Mouse (Mus musculus) midbrain, postnatal 0 days (tissue): ENCODE measurements around the gene Gm3839. TPM values are rescaled to one million over a fixed set of nuclear protein-coding genes. Genes with fewer than 3 reads are reported as not detected.
"Not testable (repeated sequence)": the region's sequence is repeated elsewhere in the genome, so short reads cannot be mapped to it uniquely, and the experiment has no call there.

Source experiments
- ATAC-seq: fragments of 200-750 bp; cut with Nextera tagmentation; 2 replicates; pipeline ENCODE4 v1.8.0; 2017; ENCODE audit warnings: moderate number of reproducible peaks, mild to moderate bottlenecking, moderate TSS enrichment, moderate library complexity; ENCODE audit not compliant: low FRiP score
- DNase-seq: peaks from one replicate; pipeline ENCODE4 v3.0.0-alpha.2; 2015; ENCODE audit warnings: low spot score
- H3K27ac ChIP-seq: fragments of 300-500 bp; sonication (generic); 2 replicates; pipeline ENCODE4 v1.5.1; 2014; ENCODE audit warnings: low read depth, mild to moderate bottlenecking, low read length, mixed read lengths
- H3K27me3 ChIP-seq: fragments of 300-500 bp; sonication (generic); 2 replicates; pipeline ENCODE4 v1.6.1; 2014; ENCODE audit warnings: low read length, control low read depth, mixed read lengths; ENCODE audit not compliant: insufficient read depth
- H3K36me3 ChIP-seq: fragments of 300-500 bp; sonication (generic); 2 replicates; pipeline ENCODE4 v1.6.1; 2014; ENCODE audit warnings: low read length, control low read depth, mixed read lengths; ENCODE audit not compliant: insufficient read depth
- H3K4me1 ChIP-seq: fragments of 300-500 bp; sonication (generic); 2 replicates; pipeline ENCODE4 v1.6.1; 2014; ENCODE audit warnings: mild to moderate bottlenecking, control low read depth, antibody characterized with exemption, low read length, mixed read lengths; ENCODE audit not compliant: insufficient read depth
- H3K4me2 ChIP-seq: fragments of 300-500 bp; sonication (generic); 2 replicates; pipeline ENCODE4 v1.6.1; 2014; ENCODE audit warnings: low read depth, mild to moderate bottlenecking, low read length, mixed read lengths; ENCODE audit not compliant: poor library complexity, severe bottlenecking
- H3K4me3 ChIP-seq: fragments of 300-500 bp; sonication (generic); 2 replicates; pipeline ENCODE4 v1.5.1; 2014; ENCODE audit warnings: low read depth, mild to moderate bottlenecking, low read length, moderate library complexity
- H3K9ac ChIP-seq: fragments of 300-500 bp; sonication (generic); replicated peaks from 2 replicates; pipeline ENCODE4 v1.6.1; 2014; ENCODE audit warnings: mild to moderate bottlenecking, low read length, moderate library complexity, mixed read lengths; ENCODE audit not compliant: poor library complexity, severe bottlenecking
- H3K9me3 ChIP-seq: fragments of 300-500 bp; sonication (generic); 2 replicates; pipeline ENCODE4 v1.6.1; 2016; ENCODE audit warnings: low read length, control low read depth
- CTCF ChIP-seq: IDR thresholded peaks from 2 replicates; pipeline ENCODE4 v1.5.1; 2016; ENCODE audit warnings: antibody characterized with exemption, mild to moderate bottlenecking
- WGBS: fragments of 180-500 bp; shearing (Covaris S2); extraction: QIAGEN DNeasy Blood & Tissue Kit; methylation state at CpG from one replicate; pipeline ENCODE4 v1.1.7; 2014; 5-methylcytosine and 5-hydroxymethylcytosine counted together
- microRNA-seq: library from miRNA; unstranded; fragments of <30 nt; microRNA quantifications from one replicate; pipeline ENCODE4, GENCODE M21; 2016; ENCODE audit warnings: borderline number of aligned reads
- polyA plus RNA-seq: library from polyadenylated mRNA; unstranded; fragments of >200 nt; fragmentation: Nextera tagmentation; extraction: Ambion mirVana; gene quantifications from 2 replicates; pipeline ENCODE4 v1.2.1, GENCODE M21; 2015
- total RNA-seq: library from RNA; depleted of rRNA; stranded (reverse); fragments of >200 nt; gene quantifications from 2 replicates; pipeline ENCODE4 v1.2.3, GENCODE M21; 2014; rRNA removed

The Gm3839 gene
- total and polyA plus RNA-seq, 2 experiments from 2014 or later: 0.71 to 1.3 TPM

GRCm38 (mm10) chr14:11307079-11307478 lies 49.4 kb downstream of the Gm3839 start:
- ATAC-seq: no peak
- H3K36me3 ChIP-seq: no peaks in the 10 kb centered on the region
- H3K4me1 ChIP-seq: no peaks in the 10 kb centered on the region
- H3K9me3 ChIP-seq: no peaks in the 10 kb centered on the region
- H3K4me3 ChIP-seq: no peak overlapping the region
- no peak overlapping the region for H3K27ac ChIP-seq
- no peak overlapping the region for H3K4me2 ChIP-seq
- peak; percentile 55 for TF ChIP-seq CTCF
- no peak overlapping the region for H3K9ac ChIP-seq
- WGBS: 47% methylated on average over 2 of the region's 2 CpGs
- DNase-seq: no peak
- no peaks in the 10 kb centered on the region for H3K27me3 ChIP-seq

DNA sequence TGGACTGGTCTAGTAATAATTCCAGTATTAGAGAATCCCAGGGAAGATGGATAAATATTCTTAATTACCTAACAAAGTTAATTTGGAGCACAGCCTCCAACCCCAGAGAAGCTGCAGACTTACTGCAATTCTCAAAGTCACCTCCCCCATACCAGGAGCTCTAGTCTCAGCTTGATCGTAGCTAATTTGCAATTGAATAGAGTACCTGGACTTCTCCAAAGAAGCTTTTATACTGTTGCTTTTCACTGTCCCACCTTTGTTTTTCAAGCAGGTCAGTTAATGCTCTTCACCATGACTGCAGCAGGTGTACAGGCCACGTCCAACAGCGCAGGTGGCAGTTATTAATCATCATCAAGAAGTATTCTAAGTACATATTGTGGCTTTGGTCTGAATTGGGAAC lies 68.6 kb downstream of the Gm3839 start:
- not testable (repeated sequence) for H3K36me3 ChIP-seq, H3K9ac ChIP-seq, ATAC-seq, H3K4me3 ChIP-seq, DNase-seq, H3K27me3 ChIP-seq, H3K9me3 ChIP-seq, H3K4me1 ChIP-seq, H3K4me2 ChIP-seq, H3K27ac ChIP-seq
- WGBS: 87% methylated on average over 3 of the region's 3 CpGs

- no peaks in the 10 kb centered on the region for H3K9me3 ChIP-seq
- no peak for ATAC-seq
- no peak overlapping the region for H3K4me3 ChIP-seq
- 87% methylated on average over 4 of the region's 4 CpGs for WGBS
- H3K36me3 ChIP-seq: no peaks in the 10 kb centered on the region
- H3K4me2 ChIP-seq: no peak overlapping the region
- no peaks in the 10 kb centered on the region for H3K27me3 ChIP-seq
- no peaks in the 10 kb centered on the region for H3K4me1 ChIP-seq
- H3K27ac ChIP-seq: no peak overlapping the region
- no peak for DNase-seq
- no peak for TF ChIP-seq CTCF
- no peak overlapping the region for H3K9ac ChIP-seq
These were observed 99.3 kb downstream of the Gm3839 start for GRCm38 (mm10) chr14:11257161-11257705.

GRCm38 (mm10) chr14:11248053-11248452 lies 108.5 kb downstream of the Gm3839 start:
- ATAC-seq (no peak), DNase-seq (no peak)
- Histone ChIP-seq H3K4me1 (no peaks in the 10 kb centered on the region), H3K36me3 (no peaks in the 10 kb centered on the region), H3K27ac (no peak overlapping the region), H3K27me3 (no peaks in the 10 kb centered on the region), H3K4me3 (no peak overlapping the region), H3K9me3 (no peaks in the 10 kb centered on the region), H3K9ac (no peak overlapping the region), H3K4me2 (no peak overlapping the region)
- no peak for TF ChIP-seq CTCF

DNA sequence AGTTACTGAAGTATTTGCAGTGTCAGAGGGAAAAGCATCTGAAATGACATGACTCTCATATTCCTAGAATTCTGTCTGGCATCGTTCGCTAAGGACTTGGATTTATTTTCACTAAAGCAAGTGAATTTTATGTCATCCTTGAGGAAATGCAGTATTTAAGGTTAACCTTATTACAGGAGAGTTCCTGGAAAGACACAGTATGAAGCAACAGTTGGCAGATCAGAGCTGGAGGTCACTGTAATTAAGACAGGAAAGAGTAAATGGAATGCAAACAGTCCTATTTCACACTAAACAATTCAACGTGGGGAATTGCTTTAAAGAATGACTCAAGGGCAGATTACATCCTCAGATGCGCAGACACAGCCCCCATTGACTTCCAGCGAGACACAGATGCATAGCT lies 112.0 kb downstream of the Gm3839 start:
- no peaks in the 10 kb centered on the region for H3K4me1 ChIP-seq
- no peak overlapping the region for H3K4me3 ChIP-seq
- no peaks in the 10 kb centered on the region for H3K36me3 ChIP-seq
- ATAC-seq (no peak), DNase-seq (no peak)
- H3K9ac ChIP-seq: no peak overlapping the region
- WGBS: 54% methylated on average over 5 of the region's 5 CpGs
- no peak overlapping the region for H3K4me2 ChIP-seq
- no peaks in the 10 kb centered on the region for H3K9me3 ChIP-seq
- TF ChIP-seq CTCF: no peak
- no peaks in the 10 kb centered on the region for H3K27me3 ChIP-seq
- no peak overlapping the region for H3K27ac ChIP-seq

DNA sequence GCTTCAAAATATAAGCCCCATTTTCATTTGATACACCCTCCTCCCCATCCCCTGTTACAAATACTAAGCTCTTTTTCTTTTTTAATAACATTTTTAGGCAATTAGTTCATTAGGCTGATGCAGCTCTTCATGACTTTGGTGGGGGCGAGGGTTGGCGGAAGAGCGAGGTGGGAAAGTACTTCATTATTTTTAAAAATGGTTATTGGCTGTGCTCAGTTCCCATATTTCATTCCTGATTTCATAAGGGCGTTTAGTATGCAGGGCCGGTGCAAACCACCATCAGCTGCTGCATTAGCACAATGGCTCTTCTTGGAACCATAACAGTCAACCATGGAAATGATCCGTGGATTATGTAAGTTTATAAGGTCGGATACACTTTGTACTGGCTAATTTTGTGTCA lies 124.4 kb downstream of the Gm3839 start:
- Histone ChIP-seq H3K27me3 (no peaks in the 10 kb centered on the region), H3K4me2 (no peak overlapping the region), H3K4me1 (no peaks in the 10 kb centered on the region), H3K36me3 (no peaks in the 10 kb centered on the region), H3K4me3 (no peak overlapping the region), H3K9ac (no peak overlapping the region), H3K27ac (no peak overlapping the region), H3K9me3 (0 out of 2 replicates have a peak, but pooled peaks cover 2% of the 10 kb centered on the region)
- DNase-seq (no peak), ATAC-seq (no peak)
- WGBS: 88% methylated on average over 7 of the region's 7 CpGs
- no peak for TF ChIP-seq CTCF

Small RNA genes within 50 kb of the gene (microRNA-seq; reads per million reads assigned to microRNA genes)
- gene Mir5124b: not detected

Other genes starting within 250 kb of the Gm3839 start
- 7.7 and 9.9 TPM in 2 replicates for gene Fhit, start 194.7 kb downstream of the Gm3839 start, total RNA-seq
- gene Fhit, start 194.7 kb downstream of the Gm3839 start, polyA plus RNA-seq: 11.2 and 11.8 TPM in 2 replicates
- gene Ptprg, start 196.8 kb upstream of the Gm3839 start, total RNA-seq: 84.9 and 98.2 TPM in 2 replicates
- gene Ptprg, start 196.8 kb upstream of the Gm3839 start, polyA plus RNA-seq: 25.4 and 25.7 TPM in 2 replicates